Mouse (Mus musculus) neural tube, embryonic 14.5 days (tissue): ENCODE results near the gene Cnot2. TPM values are rescaled to one million over a fixed set of nuclear protein-coding genes. Genes with fewer than 3 reads are reported as not detected.

Experiments
- microRNA-seq: library from miRNA; unstranded; fragments of <30 nt; microRNA quantifications from one replicate; pipeline ENCODE4, GENCODE M21; 2016
- polyA plus RNA-seq: library from polyadenylated mRNA; unstranded; fragments of >200 nt; fragmentation: Nextera tagmentation; extraction: Ambion mirVana; gene quantifications from 2 replicates; pipeline ENCODE4 v1.2.1, GENCODE M21; 2014

The Cnot2 gene
- polyA plus RNA-seq, 1 experiment from 2014 or later = 103 TPM

Small RNA genes lying within 50 kb of the gene (microRNA-seq; reads per million reads assigned to microRNA genes)
- gene Gm25190 = not detected

Other genes starting within 250 kb of the Cnot2 start
- 54.7 and 81.6 TPM in 2 replicates for gene Kcnmb4, start 107.6 kb downstream of the Cnot2 start, polyA plus RNA-seq